Mouse (Mus musculus) forebrain, embryonic 13.5 days (tissue): Measurements from ENCODE around the gene Gcnt7. TPM values are rescaled to one million over a fixed set of nuclear protein-coding genes. Genes with fewer than 3 reads are reported as not detected.

Experiments used
- ATAC-seq: fragments of 200-750 bp; cut with Nextera tagmentation; 2 replicates; pipeline ENCODE4 v1.8.0; 2017
- H3K27ac ChIP-seq: fragments of 300-500 bp; sonication (generic); 2 replicates; pipeline ENCODE4 v1.5.1; 2015; ENCODE audit warnings: inconsistent platforms, mild to moderate bottlenecking, moderate library complexity
- H3K27me3 ChIP-seq: fragments of 300-500 bp; sonication (generic); 2 replicates; pipeline ENCODE4 v1.6.1; 2015; ENCODE audit warnings: mild to moderate bottlenecking, inconsistent platforms
- H3K36me3 ChIP-seq: fragments of 300-500 bp; sonication (generic); 2 replicates; pipeline ENCODE4 v1.6.1; 2015; ENCODE audit warnings: mild to moderate bottlenecking, inconsistent platforms; ENCODE audit not compliant: poor library complexity, severe bottlenecking
- H3K4me1 ChIP-seq: fragments of 300-500 bp; sonication (generic); 2 replicates; pipeline ENCODE4 v1.6.1; 2015; ENCODE audit warnings: inconsistent platforms
- H3K4me2 ChIP-seq: fragments of 300-500 bp; sonication (generic); 2 replicates; pipeline ENCODE4 v1.6.1; 2015; ENCODE audit warnings: inconsistent platforms, mild to moderate bottlenecking, moderate library complexity
- H3K4me3 ChIP-seq: fragments of 300-500 bp; sonication (generic); 2 replicates; pipeline ENCODE4 v1.5.1; 2015; ENCODE audit warnings: mild to moderate bottlenecking, inconsistent platforms
- H3K9ac ChIP-seq: fragments of 300-500 bp; sonication (generic); 2 replicates; pipeline ENCODE4 v1.6.1; 2015; ENCODE audit warnings: mild to moderate bottlenecking, inconsistent platforms
- H3K9me3 ChIP-seq: fragments of 300-500 bp; sonication (generic); replicated peaks from 2 replicates; pipeline ENCODE4 v1.6.1; 2016; ENCODE audit warnings: inconsistent platforms
- WGBS: fragments of 180-500 bp; shearing (Covaris S2); methylation state at CpG from one replicate; pipeline ENCODE4 v1.1.7; 2015; 5-methylcytosine and 5-hydroxymethylcytosine counted together
- polyA plus RNA-seq: library from polyadenylated mRNA; unstranded; fragments of >200 nt; fragmentation: Nextera tagmentation; extraction: Ambion mirVana; gene quantifications from 2 replicates; pipeline ENCODE4 v1.2.1, GENCODE M21; 2015

Gene Gcnt7
- polyA plus RNA-seq, 1 experiment from 2014 or later: 1.6 TPM

GRCm38 (mm10) chr2:172452031-172452430, 6.4 kb downstream of the Gcnt7 start:
- peaks cover 93% of the 10 kb centered on the region for H3K36me3 ChIP-seq
- no peak overlapping the region for H3K4me3 ChIP-seq
- no peaks in the 10 kb centered on the region for H3K9me3 ChIP-seq
- no peak overlapping the region for H3K4me2 ChIP-seq
- peaks cover 4% of the 10 kb centered on the region; the same call in 1 of the 2 replicates for H3K4me1 ChIP-seq
- no peak overlapping the region for H3K27ac ChIP-seq
- no peak for ATAC-seq
- H3K9ac ChIP-seq: no peak overlapping the region
- H3K27me3 ChIP-seq: no peaks in the 10 kb centered on the region
- WGBS: 97% methylated on average over 4 of the region's 4 CpGs

- Histone ChIP-seq H3K27ac (no peak overlapping the region), H3K9me3 (no peaks in the 10 kb centered on the region), H3K4me1 (no peaks in the 10 kb centered on the region; the same call in 1 of the 2 replicates), H3K9ac (no peak overlapping the region), H3K36me3 (peaks cover 93% of the 10 kb centered on the region), H3K4me3 (no peak overlapping the region), H3K4me2 (no peak overlapping the region), H3K27me3 (no peaks in the 10 kb centered on the region)
- no peak for ATAC-seq
- 91% methylated on average over 6 of the region's 6 CpGs for WGBS
These were observed 7.8 kb downstream of the Gcnt7 start for GRCm38 (mm10) chr2:172450640-172451039.

DNA sequence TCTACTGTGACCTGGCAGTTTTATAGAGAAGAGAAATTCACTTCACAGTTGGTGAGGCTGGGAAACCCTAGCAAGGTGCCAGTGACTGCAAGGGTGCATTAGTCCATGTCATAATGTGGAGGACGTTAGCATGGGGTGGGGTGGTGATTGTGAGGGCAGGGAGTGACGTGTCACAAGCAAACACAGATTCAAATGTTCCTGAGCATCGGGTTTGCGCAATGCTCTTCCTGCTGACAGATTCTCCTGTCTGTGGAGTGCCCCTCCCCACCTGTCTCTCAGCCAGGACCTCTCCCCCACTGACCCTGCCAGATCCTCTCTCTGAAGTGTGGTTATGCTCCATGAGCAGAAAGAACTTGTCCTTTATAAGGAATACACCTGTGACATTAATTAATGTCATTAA, 10.1 kb downstream of the Gcnt7 start:
- 88% methylated on average over 4 of the region's 4 CpGs for WGBS
- Histone ChIP-seq H3K27me3 (no peaks in the 10 kb centered on the region), H3K27ac (no peak overlapping the region), H3K36me3 (peaks cover 88% of the 10 kb centered on the region), H3K9me3 (no peaks in the 10 kb centered on the region), H3K9ac (no peak overlapping the region), H3K4me1 (no peaks in the 10 kb centered on the region), H3K4me2 (no peak overlapping the region), H3K4me3 (no peak overlapping the region)
- no peak for ATAC-seq

DNA sequence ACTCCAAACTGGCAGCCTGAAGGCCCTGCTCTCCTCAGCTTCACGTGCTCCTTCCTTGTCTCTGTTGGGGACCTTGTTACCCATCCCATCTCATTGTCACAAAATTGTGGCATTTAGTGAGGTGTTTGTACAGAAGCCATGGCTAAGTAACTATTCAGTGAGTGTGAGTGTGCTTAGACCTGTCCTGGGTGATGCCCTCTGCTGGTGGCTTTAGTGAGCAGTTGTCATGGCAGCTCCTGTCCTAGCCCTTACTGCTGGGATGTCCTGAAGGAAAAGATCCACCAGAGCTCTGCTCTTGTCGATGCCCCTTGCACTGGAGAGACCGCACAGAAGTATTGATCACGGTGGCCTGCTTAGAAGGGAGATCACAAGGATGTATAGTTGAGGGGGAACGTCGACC, 11.1 kb downstream of the Gcnt7 start:
- H3K4me2 ChIP-seq: no peak overlapping the region
- H3K36me3 ChIP-seq: peaks cover 78% of the 10 kb centered on the region
- no peak overlapping the region for H3K4me3 ChIP-seq
- H3K9me3 ChIP-seq: no peaks in the 10 kb centered on the region
- no peaks in the 10 kb centered on the region for H3K27me3 ChIP-seq
- H3K27ac ChIP-seq: no peak overlapping the region
- no peaks in the 10 kb centered on the region for H3K4me1 ChIP-seq
- no peak overlapping the region for H3K9ac ChIP-seq
- WGBS: 93% methylated on average over 6 of the region's 6 CpGs
- ATAC-seq: no peak

DNA sequence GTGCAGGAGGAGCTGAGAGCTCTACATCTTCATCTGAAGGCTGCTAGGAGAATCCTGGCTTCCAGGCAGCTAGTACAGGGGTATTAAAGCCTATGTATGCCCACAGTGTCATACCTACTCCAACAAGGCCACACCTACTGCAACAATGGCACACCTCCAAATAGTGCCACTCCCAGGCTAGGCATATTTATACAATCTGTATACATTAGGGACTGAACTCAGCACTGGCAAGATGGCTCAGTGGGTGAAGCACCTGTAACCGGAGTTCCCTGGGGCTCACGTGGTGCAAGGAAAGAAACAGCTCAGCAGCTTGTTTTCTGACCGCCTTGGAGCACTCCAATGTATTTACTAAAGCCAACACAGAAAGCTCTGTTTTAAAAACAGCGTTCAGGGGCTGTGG, 12.8 kb downstream of the Gcnt7 start:
- Histone ChIP-seq H3K36me3 (peaks cover 61% of the 10 kb centered on the region), H3K4me1 (peaks cover 12% of the 10 kb centered on the region), H3K4me2 (no peak overlapping the region), H3K27me3 (no peaks in the 10 kb centered on the region), H3K4me3 (no peak overlapping the region), H3K27ac (no peak overlapping the region), H3K9ac (no peak overlapping the region), H3K9me3 (no peaks in the 10 kb centered on the region)
- 97% methylated on average over 4 of the region's 4 CpGs for WGBS
- no peak for ATAC-seq

DNA sequence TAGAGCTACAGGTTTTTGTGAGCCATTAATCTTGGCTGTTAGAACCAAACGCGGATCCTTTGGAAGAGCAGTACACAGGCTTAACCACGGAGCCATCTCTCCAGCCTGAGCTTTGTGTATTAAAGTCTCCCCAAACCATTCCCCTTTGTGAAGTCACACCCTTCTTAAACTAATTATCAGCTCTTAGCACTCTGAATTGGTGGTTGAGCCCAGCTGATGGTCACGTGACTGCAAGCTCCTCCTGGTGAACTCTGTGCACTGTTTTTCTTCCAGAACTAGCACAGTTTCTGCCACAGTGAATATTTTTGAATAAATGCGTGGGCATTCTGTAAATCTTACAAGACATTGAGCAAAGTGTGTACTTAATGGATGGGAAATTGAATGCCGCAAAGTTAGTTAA, 17.2 kb downstream of the Gcnt7 start:
- no peak for ATAC-seq

GRCm38 (mm10) chr2:172440640-172441005, 17.8 kb downstream of the Gcnt7 start:
- Histone ChIP-seq H3K9me3 (no peaks in the 10 kb centered on the region), H3K4me1 (peaks cover 18% of the 10 kb centered on the region), H3K4me3 (peak overlapping the region; percentile 82), H3K27me3 (no peaks in the 10 kb centered on the region), H3K27ac (peak overlapping the region; percentile 40), H3K4me2 (peak overlapping the region; percentile 93), H3K9ac (peak overlapping the region; percentile 78), H3K36me3 (peaks cover 11% of the 10 kb centered on the region)
- under 1% methylated on average over 21 of the region's 21 CpGs for WGBS
- peak; percentile 77 for ATAC-seq

More for the DNA sequence above, 17.2 kb downstream of the Gcnt7 start:
- Histone ChIP-seq H3K4me1 (peaks cover 18% of the 10 kb centered on the region), H3K4me2 (peak overlapping the region; percentile 93), H3K9me3 (no peaks in the 10 kb centered on the region), H3K27me3 (no peaks in the 10 kb centered on the region), H3K36me3 (peaks cover 17% of the 10 kb centered on the region), H3K4me3 (peak overlapping the region; percentile 82), H3K9ac (peak overlapping the region; percentile 78), H3K27ac (no peak overlapping the region)
- WGBS: 26% methylated on average over 6 of the region's 6 CpGs

- Histone ChIP-seq H3K4me1 (peaks cover 18% of the 10 kb centered on the region), H3K27ac (peak within 1 kb of the TSS; percentile 40), H3K9me3 (no peaks in the 10 kb centered on the region), H3K4me3 (peak within 1 kb of the TSS; percentile 82), H3K4me2 (peak within 1 kb of the TSS; percentile 93), H3K9ac (peak within 1 kb of the TSS; percentile 78), H3K27me3 (no peaks in the 10 kb centered on the region), H3K36me3 (peaks cover 5% of the 10 kb centered on the region; the same call in 1 of the 2 replicates)
- WGBS: 2% methylated on average over 35 of the region's 35 CpGs
- ATAC-seq: peak; percentile 98
These were observed 18.4 kb downstream of the Gcnt7 start, which contains the start of gene Rtf2 for GRCm38 (mm10) chr2:172439843-172440639. Gene Rtf2, plus strand, starts transcription at chr2:172440556.

DNA sequence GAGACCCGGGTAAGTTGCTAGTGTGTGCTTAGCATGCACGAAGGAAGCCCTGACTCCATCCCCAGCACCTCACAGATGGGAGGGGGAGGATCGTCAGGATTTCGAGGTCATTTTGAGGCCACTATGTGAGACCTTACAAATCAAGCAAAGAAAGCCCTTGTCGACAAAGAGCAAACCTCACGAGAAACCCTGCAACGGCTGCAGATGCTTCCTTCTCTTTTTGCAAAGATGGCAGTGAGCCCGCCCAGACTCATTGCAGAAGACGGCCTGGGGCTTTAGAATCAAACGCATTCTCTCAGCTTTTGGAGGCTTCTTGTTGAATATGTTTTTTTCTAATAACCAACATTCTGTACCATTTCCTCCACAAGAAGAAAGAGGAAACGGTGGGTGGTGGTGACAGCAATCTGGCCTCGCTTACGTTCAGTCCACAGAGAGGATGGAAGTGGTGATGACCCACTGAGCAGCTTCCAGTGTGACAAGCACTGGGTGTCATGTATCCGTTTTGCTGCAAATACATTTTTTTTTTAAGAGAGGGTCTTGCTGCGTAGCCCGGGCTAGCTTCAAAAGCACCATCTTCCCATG, 20.9 kb downstream of the Gcnt7 start:
- Histone ChIP-seq H3K9me3 (no peaks in the 10 kb centered on the region), H3K27me3 (no peaks in the 10 kb centered on the region), H3K36me3 (no peaks in the 10 kb centered on the region), H3K27ac (no peak overlapping the region), H3K4me2 (no peak overlapping the region), H3K9ac (no peak overlapping the region), H3K4me1 (peaks cover 18% of the 10 kb centered on the region), H3K4me3 (no peak overlapping the region)
- ATAC-seq: no peak
- WGBS: 72% methylated on average over 16 of the region's 16 CpGs

DNA sequence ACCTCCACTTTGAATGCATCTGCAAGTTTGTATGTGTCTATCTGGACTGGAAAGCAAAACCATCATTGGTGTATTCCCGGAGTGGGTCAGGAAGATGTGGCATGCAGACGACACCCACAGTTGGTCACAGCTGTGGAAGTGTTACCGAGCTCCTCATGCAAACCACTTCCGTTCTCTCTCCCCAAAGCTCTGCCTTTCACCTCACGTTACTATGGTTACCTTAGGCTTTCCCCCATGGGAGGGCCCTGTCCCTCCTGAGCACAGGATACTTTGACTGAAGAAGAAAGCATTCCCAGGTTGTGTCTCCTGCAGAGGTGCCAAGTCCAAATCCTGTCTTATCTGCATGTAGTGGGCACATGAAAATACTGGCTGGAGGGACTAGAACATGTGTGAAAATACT, 24.6 kb downstream of the Gcnt7 start:
- 56% methylated on average over 5 of the region's 5 CpGs for WGBS
- ATAC-seq: no peak
- no peak overlapping the region for H3K4me3 ChIP-seq
- no peak overlapping the region for H3K9ac ChIP-seq
- no peak overlapping the region for H3K4me2 ChIP-seq
- no peak overlapping the region for H3K27ac ChIP-seq
- H3K36me3 ChIP-seq: no peaks in the 10 kb centered on the region
- H3K27me3 ChIP-seq: 0 out of 2 replicates have a peak, but pooled peaks cover 3% of the 10 kb centered on the region
- H3K9me3 ChIP-seq: no peaks in the 10 kb centered on the region
- no peaks in the 10 kb centered on the region for H3K4me1 ChIP-seq

DNA sequence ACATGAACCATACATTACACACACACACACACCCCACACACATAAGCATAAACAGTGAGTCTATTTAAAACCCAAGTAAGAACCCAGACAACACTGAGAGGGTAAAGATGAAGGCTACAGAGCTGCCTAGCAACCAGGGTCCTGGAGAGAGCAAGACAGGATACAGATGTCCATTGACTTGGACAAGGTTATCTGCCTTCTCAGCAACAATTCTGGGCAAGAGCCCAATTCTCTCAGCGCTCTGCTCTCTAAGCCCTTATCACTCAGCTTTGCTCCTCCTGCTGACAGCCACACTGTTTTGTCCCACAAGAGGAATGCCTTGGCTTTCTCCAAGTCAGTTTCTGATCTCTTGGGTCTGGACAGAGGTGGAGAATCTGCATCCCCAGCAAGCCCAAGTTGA, 27.8 kb downstream of the Gcnt7 start:
- Histone ChIP-seq H3K4me3 (no peak overlapping the region), H3K4me1 (no peaks in the 10 kb centered on the region), H3K27me3 (0 out of 2 replicates have a peak, but pooled peaks cover 3% of the 10 kb centered on the region), H3K27ac (no peak overlapping the region), H3K36me3 (no peaks in the 10 kb centered on the region), H3K9ac (no peak overlapping the region), H3K4me2 (no peak overlapping the region), H3K9me3 (no peaks in the 10 kb centered on the region)
- ATAC-seq: no peak
- WGBS: 81% methylated on average over 1 of the region's 1 CpGs

GRCm38 (mm10) chr2:172418208-172418607, 40.2 kb downstream of the Gcnt7 start:
- ATAC-seq: no peak

More at GRCm38 (mm10) chr2:172418208-172418607, 40.2 kb downstream of the Gcnt7 start:
- H3K4me2 ChIP-seq: no peak overlapping the region
- H3K4me3 ChIP-seq: no peak overlapping the region
- H3K9ac ChIP-seq: no peak overlapping the region
- H3K4me1 ChIP-seq: no peaks in the 10 kb centered on the region
- no peaks in the 10 kb centered on the region for H3K27me3 ChIP-seq
- H3K9me3 ChIP-seq: no peaks in the 10 kb centered on the region
- no peak overlapping the region for H3K27ac ChIP-seq
- 87% methylated on average over 5 of the region's 5 CpGs for WGBS
- H3K36me3 ChIP-seq: no peaks in the 10 kb centered on the region
